Mouse (Mus musculus): Measurements from ENCODE around the gene Gm20696. TPM values are rescaled to one million over a fixed set of nuclear protein-coding genes. Genes with fewer than 3 reads are reported as not detected.

Gm20696 gene
- polyA plus RNA-seq, 1 experiment from 2014 or later: 6.5 TPM

GRCm38 (mm10) chr6:99684899-99685298, 18.3 kb upstream of the Gm20696 start:
- Histone ChIP-seq H3K27me3 (peaks cover 11% of the 10 kb centered on the region), H3K4me3 (no peak overlapping the region), H3K9ac (no peak overlapping the region), H3K4me1 (no peaks in the 10 kb centered on the region), H3K9me3 (0 out of 2 replicates have a peak, but pooled peaks cover 4% of the 10 kb centered on the region), H3K36me3 (no peaks in the 10 kb centered on the region), H3K27ac (no peak overlapping the region), H3K4me2 (replicated peaks) (no peak overlapping the region)
- no peak for ATAC-seq (ENCODE audit: low FRiP score, low read depth)
- WGBS: 53% methylated on average over 5 of the region's 5 CpGs

GRCm38 (mm10) chr6:99683974-99684373, 17.4 kb upstream of the Gm20696 start:
- Histone ChIP-seq H3K36me3 (no peaks in the 10 kb centered on the region), H3K27ac (no peak overlapping the region), H3K4me2 (replicated peaks) (no peak overlapping the region), H3K27me3 (peaks cover 5% of the 10 kb centered on the region), H3K9me3 (0 out of 2 replicates have a peak, but pooled peaks cover 4% of the 10 kb centered on the region), H3K4me1 (no peaks in the 10 kb centered on the region), H3K9ac (no peak overlapping the region), H3K4me3 (no peak overlapping the region)
- 88% methylated on average over 5 of the region's 5 CpGs for WGBS
- ATAC-seq (ENCODE audit: low FRiP score, low read depth): no peak

- H3K27me3 ChIP-seq: no peaks in the 10 kb centered on the region
- 81% methylated on average over 11 of the region's 11 CpGs for WGBS
- H3K4me2 ChIP-seq (replicated peaks): no peak overlapping the region
- no peaks in the 10 kb centered on the region for H3K9me3 ChIP-seq
- H3K4me1 ChIP-seq: no peaks in the 10 kb centered on the region
- no peak overlapping the region for H3K9ac ChIP-seq
- no peak overlapping the region for H3K4me3 ChIP-seq
- H3K27ac ChIP-seq: no peak overlapping the region
- ATAC-seq (ENCODE audit: low FRiP score, low read depth): no peak
- no peaks in the 10 kb centered on the region for H3K36me3 ChIP-seq
Observed at GRCm38 (mm10) chr6:99678108-99678507, 11.5 kb upstream of the Gm20696 start.

- WGBS: 82% methylated on average over 8 of the region's 8 CpGs
- no peak for ATAC-seq (ENCODE audit: low FRiP score, low read depth)
- no peaks in the 10 kb centered on the region for H3K4me1 ChIP-seq
Observed at GRCm38 (mm10) chr6:99677325-99677724, 10.7 kb upstream of the Gm20696 start.

GRCm38 (mm10) chr6:99674482-99674881, 7.9 kb upstream of the Gm20696 start:
- H3K4me1 ChIP-seq: peaks cover 6% of the 10 kb centered on the region
- no peaks in the 10 kb centered on the region for H3K27me3 ChIP-seq
- ATAC-seq (ENCODE audit: low FRiP score, low read depth): no peak
- WGBS: 77% methylated on average over 4 of the region's 4 CpGs
- no peak overlapping the region for H3K9ac ChIP-seq
- no peaks in the 10 kb centered on the region for H3K36me3 ChIP-seq
- no peaks in the 10 kb centered on the region for H3K9me3 ChIP-seq
- H3K4me3 ChIP-seq: no peak overlapping the region
- no peak overlapping the region for H3K27ac ChIP-seq
- no peak overlapping the region for H3K4me2 ChIP-seq (replicated peaks)

More at GRCm38 (mm10) chr6:99677325-99677724, 10.7 kb upstream of the Gm20696 start:
- Histone ChIP-seq H3K9ac (no peak overlapping the region), H3K9me3 (no peaks in the 10 kb centered on the region), H3K4me3 (no peak overlapping the region), H3K27ac (no peak overlapping the region), H3K36me3 (no peaks in the 10 kb centered on the region), H3K27me3 (no peaks in the 10 kb centered on the region), H3K4me2 (replicated peaks) (no peak overlapping the region)

DNA sequence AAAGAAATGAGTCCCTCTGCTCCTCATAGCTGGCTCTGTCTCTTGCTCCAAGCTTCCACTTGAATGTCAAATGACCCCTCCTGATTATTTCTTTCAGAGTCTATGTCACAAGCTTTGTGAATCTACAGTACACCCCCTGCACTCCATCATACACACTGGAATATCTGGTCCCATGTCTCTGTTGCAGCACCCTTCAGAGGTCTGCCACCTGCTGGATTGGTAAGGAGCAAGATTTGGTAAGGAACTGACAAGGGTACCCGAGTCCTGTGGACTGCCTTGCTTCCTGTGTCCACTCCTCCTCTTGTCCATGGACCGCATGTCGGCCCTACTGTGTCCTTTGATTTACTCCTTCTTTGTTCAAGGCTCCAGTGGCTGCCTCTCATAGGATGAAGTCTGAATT, 5.2 kb upstream of the Gm20696 start:
- WGBS: 73% methylated on average over 3 of the region's 3 CpGs
- Histone ChIP-seq H3K9me3 (no peaks in the 10 kb centered on the region), H3K4me1 (peaks cover 18% of the 10 kb centered on the region), H3K27ac (no peak overlapping the region), H3K27me3 (no peaks in the 10 kb centered on the region), H3K4me2 (replicated peaks) (no peak overlapping the region), H3K4me3 (no peak overlapping the region), H3K9ac (no peak overlapping the region), H3K36me3 (no peaks in the 10 kb centered on the region)
- no peak for ATAC-seq (ENCODE audit: low FRiP score, low read depth)

DNA sequence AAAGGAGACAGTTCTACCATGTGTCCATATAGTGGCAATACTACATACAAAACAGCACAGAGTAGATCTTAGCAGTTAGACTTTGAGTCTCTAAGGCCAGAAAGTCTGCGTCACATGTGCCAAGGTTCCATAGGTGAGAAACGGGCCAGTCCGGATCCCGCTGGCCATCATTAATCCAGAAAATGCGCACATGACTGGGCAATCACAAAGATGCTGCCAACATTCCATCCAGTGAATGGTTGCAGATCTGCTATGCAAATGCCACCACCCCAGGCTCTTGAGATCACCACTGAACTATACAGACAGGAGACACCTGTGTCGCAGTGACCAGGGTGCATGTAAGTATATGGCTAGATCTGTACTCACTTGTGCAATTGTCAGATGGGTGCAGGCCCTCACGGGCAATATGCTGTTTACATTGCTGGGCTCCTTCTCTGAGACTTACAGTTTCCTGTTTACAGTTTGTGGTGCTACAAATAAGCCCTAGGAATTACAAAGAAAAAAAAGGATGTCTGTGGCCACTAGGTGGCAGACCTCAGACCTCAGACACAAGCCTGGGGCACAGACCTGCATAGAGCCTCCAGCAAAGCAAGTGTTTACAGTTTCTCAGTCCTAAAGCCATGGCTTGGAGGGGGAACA, 4.0 kb upstream of the Gm20696 start:
- WGBS: 80% methylated on average over 7 of the region's 7 CpGs
- no peaks in the 10 kb centered on the region for H3K27me3 ChIP-seq
- no peak for ATAC-seq (ENCODE audit: low FRiP score, low read depth)
- no peaks in the 10 kb centered on the region for H3K9me3 ChIP-seq
- H3K36me3 ChIP-seq: no peaks in the 10 kb centered on the region
- no peak overlapping the region for H3K4me2 ChIP-seq (replicated peaks)
- no peak overlapping the region for H3K27ac ChIP-seq
- H3K9ac ChIP-seq: no peak overlapping the region
- no peak overlapping the region for H3K4me3 ChIP-seq
- peaks cover 24% of the 10 kb centered on the region for H3K4me1 ChIP-seq

DNA sequence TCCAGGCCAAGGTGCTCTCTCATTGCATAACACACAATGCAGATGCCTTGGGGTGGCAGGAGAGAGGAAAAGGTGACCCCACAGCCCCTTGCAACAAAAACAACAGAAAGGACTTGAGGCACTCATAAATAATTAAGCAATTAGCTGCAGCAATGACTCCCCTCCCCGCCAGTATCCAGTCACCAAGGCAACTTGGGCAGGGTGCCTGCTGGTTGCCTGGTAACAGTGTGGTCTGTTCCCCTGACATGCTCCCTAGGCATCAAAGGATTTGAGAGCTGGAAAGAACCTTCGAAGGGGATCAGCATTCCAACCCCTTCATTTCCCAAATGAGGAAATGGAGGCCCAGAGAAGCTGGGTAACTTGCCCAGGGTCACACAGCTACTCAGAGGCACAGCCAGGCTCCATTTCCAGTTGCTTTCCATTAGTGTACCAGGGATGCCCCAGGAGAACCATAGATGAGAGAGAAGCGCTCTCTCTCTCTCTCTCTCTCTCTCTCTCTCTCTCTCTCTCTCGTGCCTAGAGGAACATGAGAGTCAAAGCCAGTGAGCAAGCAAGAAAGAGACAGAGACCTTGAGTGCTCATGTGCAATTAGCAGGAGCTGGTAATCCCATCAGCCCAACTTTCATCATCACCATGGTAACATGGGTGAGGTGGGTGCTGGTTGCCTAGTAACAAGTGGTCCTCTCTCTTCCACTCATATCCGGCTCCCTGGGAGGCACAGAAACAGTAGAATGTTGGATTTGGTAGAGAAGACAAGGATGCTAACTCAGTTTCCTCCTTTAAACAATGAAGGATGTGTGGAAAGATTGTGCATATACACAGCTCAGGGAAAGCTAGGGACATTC, 3.1 kb upstream of the Gm20696 start:
- no peak overlapping the region for H3K9ac ChIP-seq
- no peaks in the 10 kb centered on the region for H3K36me3 ChIP-seq
- ATAC-seq (ENCODE audit: low FRiP score, low read depth): no peak
- no peaks in the 10 kb centered on the region for H3K9me3 ChIP-seq
- H3K4me2 ChIP-seq (replicated peaks): no peak overlapping the region
- no peaks in the 10 kb centered on the region for H3K27me3 ChIP-seq
- H3K4me1 ChIP-seq: peaks cover 31% of the 10 kb centered on the region
- H3K4me3 ChIP-seq: no peak overlapping the region
- no peak overlapping the region for H3K27ac ChIP-seq
- WGBS: 43% methylated on average over 5 of the region's 5 CpGs

DNA sequence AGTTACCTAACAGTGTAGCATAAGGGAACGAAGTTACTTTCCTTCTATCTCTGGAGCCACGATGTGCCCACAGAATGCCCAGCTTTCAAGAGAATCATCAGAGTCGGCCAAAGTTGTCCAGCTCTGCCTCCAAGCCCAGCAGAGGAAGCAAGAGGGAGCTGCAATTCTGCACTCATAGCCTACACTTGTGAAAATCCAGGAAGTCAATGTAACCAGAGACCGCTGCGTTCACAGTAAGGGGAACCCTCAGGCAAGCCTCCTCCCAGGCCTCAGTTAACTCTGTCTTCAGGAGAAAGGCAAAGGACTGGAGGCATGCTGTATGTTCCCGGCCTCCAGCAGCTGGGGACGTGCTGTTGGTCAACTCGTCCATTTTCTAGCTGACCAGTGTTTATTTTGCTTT, 693 bp upstream of the Gm20696 start:
- no peaks in the 10 kb centered on the region for H3K9me3 ChIP-seq
- peak; percentile 44; the same call in 1 of the 2 replicates for ATAC-seq (ENCODE audit: low FRiP score, low read depth)
- H3K4me3 ChIP-seq: peak overlapping the region; percentile 75
- no peaks in the 10 kb centered on the region for H3K36me3 ChIP-seq
- 18% methylated on average over 8 of the region's 8 CpGs for WGBS
- H3K9ac ChIP-seq: peak overlapping the region; percentile 84; the same call in 1 of the 2 replicates
- peaks cover 40% of the 10 kb centered on the region for H3K4me1 ChIP-seq
- peak overlapping the region; percentile 92 for H3K4me2 ChIP-seq (replicated peaks)
- no peaks in the 10 kb centered on the region for H3K27me3 ChIP-seq
- peak overlapping the region; percentile 65 for H3K27ac ChIP-seq

DNA sequence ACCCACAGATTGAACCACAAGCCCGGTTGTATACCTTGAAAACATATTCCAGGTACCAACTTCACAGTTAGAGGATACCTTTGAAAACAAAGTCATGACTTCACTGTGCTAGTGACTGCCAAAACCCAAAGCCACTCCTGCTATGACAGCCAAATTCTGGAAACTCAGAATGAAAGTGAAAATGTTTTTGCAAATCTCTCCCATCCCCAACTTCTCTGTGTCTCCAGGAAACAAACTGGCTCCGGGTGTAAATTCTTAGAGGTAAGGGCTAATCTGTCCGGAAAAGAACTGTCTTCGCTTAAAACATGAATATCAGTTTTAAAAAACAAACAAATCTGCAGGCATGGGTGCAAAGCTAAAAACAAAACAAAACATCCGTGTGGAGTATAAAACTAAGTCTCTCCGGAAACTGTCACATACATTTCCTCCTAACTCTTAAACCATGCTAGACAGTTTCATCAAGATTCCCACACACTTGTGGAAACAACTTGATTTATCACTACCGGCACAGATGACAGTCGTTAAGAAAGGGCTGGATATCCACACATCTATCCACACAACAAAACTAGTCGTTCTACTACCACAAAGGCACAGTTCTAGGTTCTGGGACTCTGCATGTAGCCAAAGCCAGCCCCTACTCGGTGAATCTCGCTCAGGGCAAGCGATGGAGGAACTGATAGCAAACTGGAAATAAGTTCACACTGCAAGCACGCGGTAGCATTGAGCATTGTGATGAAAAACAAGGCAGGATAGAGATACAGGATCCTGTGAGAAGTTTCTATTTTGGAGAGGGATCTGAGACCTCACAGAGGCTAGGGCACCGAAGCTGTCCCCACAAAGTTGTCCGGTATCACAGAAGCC, 910 bp downstream of the Gm20696 start:
- Histone ChIP-seq H3K4me1 (peaks cover 43% of the 10 kb centered on the region), H3K36me3 (no peaks in the 10 kb centered on the region), H3K27ac (0 out of 2 replicates have a peak overlapping the region, but pooled peaks have one; percentile 65), H3K4me3 (peak overlapping the region; percentile 75), H3K27me3 (no peaks in the 10 kb centered on the region), H3K9ac (peak overlapping the region; percentile 84), H3K9me3 (no peaks in the 10 kb centered on the region), H3K4me2 (replicated peaks) (peak overlapping the region; percentile 92)
- no peak for ATAC-seq (ENCODE audit: low FRiP score, low read depth)
- WGBS: 27% methylated on average over 16 of the region's 16 CpGs

DNA sequence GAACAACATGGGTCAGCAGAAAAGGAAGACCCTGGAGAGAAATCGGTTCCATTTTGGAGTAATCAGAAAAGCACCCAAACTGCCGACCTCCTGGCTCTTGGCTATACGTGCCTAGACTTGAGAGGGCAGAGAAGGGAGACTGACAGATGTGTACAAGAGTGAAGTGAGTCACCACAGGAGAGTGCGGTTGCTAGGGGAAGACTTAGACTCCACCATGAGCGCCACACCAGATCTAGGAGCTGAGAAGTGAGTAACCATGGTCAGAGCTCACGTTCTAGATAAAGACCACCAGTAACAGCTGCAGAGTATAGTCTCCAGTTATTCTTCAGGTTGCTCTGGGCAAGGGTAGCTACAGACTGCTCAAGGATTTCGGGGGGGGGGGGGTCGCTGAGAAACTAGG, 3.4 kb downstream of the Gm20696 start:
- ATAC-seq (ENCODE audit: low FRiP score, low read depth): no peak
- WGBS: 81% methylated on average over 8 of the region's 8 CpGs
- no peak overlapping the region for H3K27ac ChIP-seq

GRCm38 (mm10) chr6:99660443-99660842, 6.2 kb downstream of the Gm20696 start:
- no peak for ATAC-seq (ENCODE audit: low FRiP score, low read depth)
- no peaks in the 10 kb centered on the region for H3K36me3 ChIP-seq
- H3K4me2 ChIP-seq (replicated peaks): no peak overlapping the region
- H3K27me3 ChIP-seq: no peaks in the 10 kb centered on the region
- H3K27ac ChIP-seq: no peak overlapping the region
- H3K9ac ChIP-seq: no peak overlapping the region
- WGBS: 36% methylated on average over 3 of the region's 3 CpGs
- H3K4me3 ChIP-seq: no peak overlapping the region
- H3K4me1 ChIP-seq: peaks cover 27% of the 10 kb centered on the region
- no peaks in the 10 kb centered on the region for H3K9me3 ChIP-seq

More for the DNA sequence above, 3.4 kb downstream of the Gm20696 start:
- Histone ChIP-seq H3K4me2 (replicated peaks) (no peak overlapping the region), H3K36me3 (no peaks in the 10 kb centered on the region), H3K4me3 (no peak overlapping the region), H3K9me3 (no peaks in the 10 kb centered on the region), H3K27me3 (no peaks in the 10 kb centered on the region), H3K4me1 (peaks cover 39% of the 10 kb centered on the region), H3K9ac (no peak overlapping the region)
